Mouse (Mus musculus) lung, postnatal 0 days (tissue): ENCODE data around the gene 1700034J05Rik.

Experiments
- CTCF ChIP-seq: IDR thresholded peaks from 2 replicates; pipeline ENCODE4 v1.5.1; 2016; ENCODE audit warnings: antibody characterized with exemption, mild to moderate bottlenecking
- EP300 ChIP-seq: IDR thresholded peaks from 2 replicates; pipeline ENCODE4 v1.6.1; 2016; ENCODE audit warnings: antibody characterized with exemption, mild to moderate bottlenecking, control low read depth

GRCm38 (mm10) chr6:146944830-146945229 is 9.4 kb downstream of the 1700034J05Rik start:
- TF ChIP-seq CTCF (no peak), EP300 (0 out of 2 replicates have a peak, but pooled peaks have one; percentile 14)
